Mouse (Mus musculus) adipose tissue, adult 10 weeks (tissue): ENCODE data around the gene Olfr701. TPM values are rescaled to one million over a fixed set of nuclear protein-coding genes. Genes with fewer than 3 reads are reported as not detected.

ENCODE experiments used
- polyA plus RNA-seq: library from polyadenylated mRNA; stranded (reverse); fragments of 350-450 nt; fragmentation: Illumina TruSeq; extraction: RNeasy Lipid Tissue Mini Kit (QIAGEN cat#74804); gene quantifications from one replicate; pipeline ENCODE4 v1.2.3, GENCODE M21; 2014; ENCODE audit warnings: low read depth, low replicate concordance

Olfr701 gene
- polyA plus RNA-seq = 0.55 TPM

DNA sequence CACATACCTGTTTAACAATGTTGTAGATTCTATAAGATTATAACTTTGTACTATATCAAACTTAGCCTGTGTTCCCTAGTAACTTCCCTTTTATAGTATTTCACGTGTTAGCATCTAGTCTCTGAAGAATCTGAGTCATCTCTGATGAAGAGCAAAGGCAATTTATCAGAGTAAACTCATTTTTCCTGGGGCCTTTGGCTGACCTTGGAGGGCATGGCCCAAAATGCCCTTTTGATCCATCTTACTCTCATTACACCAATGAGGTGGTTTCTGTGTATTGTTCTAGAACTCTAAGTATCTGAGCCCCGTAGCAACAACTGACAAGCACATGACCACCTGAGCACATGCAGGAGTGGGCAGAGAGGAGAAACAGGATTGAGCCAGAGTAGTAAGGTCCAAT lies at the start of gene Olfr701:
TSS of gene Olfr701 (plus strand) at position 301 of the 400 bp plus-strand sequence.

DNA sequence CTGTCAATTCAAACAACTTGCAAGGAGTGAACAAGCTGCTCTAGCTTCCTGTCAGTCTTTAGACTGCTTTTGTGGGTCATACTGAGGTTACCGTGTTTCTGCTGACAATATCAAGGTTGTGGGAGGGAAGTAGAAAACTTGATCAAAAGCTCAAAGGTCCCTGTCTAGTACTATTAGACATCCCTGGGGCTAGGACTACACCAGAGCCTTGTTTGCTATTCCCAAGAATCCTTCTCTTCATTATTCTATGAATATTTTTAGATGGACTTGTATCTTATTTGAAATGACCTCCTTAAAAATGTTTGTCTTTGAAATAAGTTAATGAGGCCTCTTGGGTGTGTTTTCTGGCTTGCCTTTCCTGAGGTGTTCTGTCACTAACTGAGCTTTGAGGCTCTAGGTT lies 20.8 kb upstream of the Olfr701 start, which contains the start of gene Olfr699:
TSS of gene Olfr699 (minus strand) at position 101 of the 400 bp plus-strand sequence.

GRCm38 (mm10) chr7:106808734-106809133 lies 5.2 kb upstream of the Olfr701 start, which contains the start of gene Olfr700:
Olfr700 (minus strand) TSS chr7:106808834.

GRCm38 (mm10) chr7:106833793-106834192 lies 19.9 kb downstream of the Olfr701 start, which contains the start of gene Olfr702:
Olfr702 (minus strand) TSS chr7:106833893.

GRCm38 (mm10) chr7:106843060-106843459 lies 29.1 kb downstream of the Olfr701 start, which contains the start of gene Olfr703:
Olfr703 (plus strand) TSS chr7:106843360.

GRCm38 (mm10) chr7:106862885-106863284 lies 49.0 kb downstream of the Olfr701 start, which contains the start of gene Olfr704:
Olfr704 (plus strand) TSS chr7:106863185.

Other genes with a start within 250 kb of the Olfr701 start
- gene Olfr693, start 133.5 kb upstream of the Olfr701 start, polyA plus RNA-seq = not detected
- gene Olfr694, start 122.3 kb upstream of the Olfr701 start, polyA plus RNA-seq = not detected
- gene Olfr695, start 97.7 kb upstream of the Olfr701 start, polyA plus RNA-seq = not detected
- gene Olfr697, start 71.7 kb upstream of the Olfr701 start, polyA plus RNA-seq = not detected
- not detected for gene Olfr698, start 58.7 kb upstream of the Olfr701 start, polyA plus RNA-seq
- gene Olfr699, start 20.9 kb upstream of the Olfr701 start, polyA plus RNA-seq = not detected
- gene Olfr700, start 5.3 kb upstream of the Olfr701 start, polyA plus RNA-seq = not detected
- not detected for gene Olfr702, start 19.8 kb downstream of the Olfr701 start, polyA plus RNA-seq
- not detected for gene Olfr703, start 29.2 kb downstream of the Olfr701 start, polyA plus RNA-seq
- not detected for gene Olfr704, start 49.1 kb downstream of the Olfr701 start, polyA plus RNA-seq
- gene Olfr705, start 62.8 kb downstream of the Olfr701 start, polyA plus RNA-seq = not detected
- not detected for gene Olfr706, start 74.0 kb downstream of the Olfr701 start, polyA plus RNA-seq
- not detected for gene Olfr707, start 87.1 kb downstream of the Olfr701 start, polyA plus RNA-seq
- gene Olfr1532-ps1, start 93.9 kb downstream of the Olfr701 start, polyA plus RNA-seq = not detected
- gene Olfr709-ps1, start 118.1 kb downstream of the Olfr701 start, polyA plus RNA-seq = not detected
- gene Olfr710, start 134.2 kb downstream of the Olfr701 start, polyA plus RNA-seq = not detected
- not detected for gene Olfr6, start 149.8 kb downstream of the Olfr701 start, polyA plus RNA-seq
- not detected for gene Olfr711, start 161.3 kb downstream of the Olfr701 start, polyA plus RNA-seq
- not detected for gene Olfr2, start 191.9 kb downstream of the Olfr701 start, polyA plus RNA-seq
- not detected for gene Olfr713, start 217.0 kb downstream of the Olfr701 start, polyA plus RNA-seq